9 mouse cellular contexts compared by ENCODE assay signal in genomic region chr16:91724247-91724646, GRCm38 (mm10). TPM values are rescaled to one million over a fixed set of nuclear protein-coding genes. Genes with fewer than 3 reads are reported as not detected.
DNase-seq lines count a peak whose midpoint lies in the region; ATAC-seq and TF ChIP-seq lines count a peak whose summit lies in the region.
"Had no signal": no experiment of that assay in that cellular context is flagged by ENCODE, and none has a peak within 500 bp of the region (broad histone marks: within the 10 kb centered on the region; RNA-seq: fewer than 3 reads in every experiment).

No protein-coding gene starts in this region.

- ATAC-seq in liver, embryonic 13.5 days (ENCODE audit: low read depth): no peak
- no peak for ATAC-seq in erythroid progenitor cell, adult 5-6 weeks (replicated peaks; ENCODE audit: low FRiP score, poor library complexity, severe bottlenecking)

- H3K4me1 ChIP-seq in ES-E14 (ENCODE audit: control insufficient read depth in 2 of 2, insufficient read depth in 2 of 2, low read length in 2 of 2, poor library complexity in 1 of 2): peaks cover 0 to 10% of the 10 kb centered on the region in 2 experiments; a peak in 1 of 4 replicates
- H3K4me1 ChIP-seq in bone marrow, adult 2 months (ENCODE audit: control insufficient read depth, insufficient read depth, low read length): peaks cover 2% of the 10 kb centered on the region
- H3K4me1 ChIP-seq in liver, embryonic 13.5 days (replicated peaks): peaks cover 31% of the 10 kb centered on the region

- H3K4me3 ChIP-seq in ES-E14 (ENCODE audit: insufficient read depth in 1 of 2, low read depth in 1 of 2, low read length in 2 of 2, poor library complexity in 1 of 2, severe bottlenecking in 1 of 2): no peak overlapping the region
- no peak overlapping the region for H3K4me3 ChIP-seq in bone marrow, adult 2 months (replicated peaks; ENCODE audit: control insufficient read depth, low read depth, low read length)
- H3K4me3 ChIP-seq in gastrocnemius, adult 2 months: no peak overlapping the region
- no peak overlapping the region for H3K4me3 ChIP-seq in liver, embryonic 13.5 days (replicated peaks)
- H3K4me3 ChIP-seq: midbrain, embryonic 12.5 days had no signal

- intact Hi-C loops in gastrocnemius, adult 2 months (cut with DNase I): loop anchor here (1.0 kb wide), 1 partner anchor 193 kb away; no protein-coding TSS in a partner anchor

- in situ Hi-C loops in ES-E14 (cut with MboI; ENCODE audit: low sequenced_read_pairs in 2 of 2, unreplicated experiment in 2 of 2): loop anchor here (25.0 kb wide), 1 partner anchor 188 kb away; no protein-coding TSS in a partner anchor

- TF ChIP-seq CTCF in bone marrow, adult 2 months (IDR thresholded peaks at IDR 0.05; ENCODE audit: control insufficient read depth, insufficient read depth, low read length): peak; percentile 83
- peak; percentile 96 for TF ChIP-seq CTCF in gastrocnemius, adult 2 months (IDR thresholded peaks at IDR 0.05)

- peaks cover 9% of the 10 kb centered on the region; the same call in 1 of the 2 replicates for H3K36me3 ChIP-seq in ES-E14 (ENCODE audit: control insufficient read depth, insufficient read depth, low read length, poor library complexity, severe bottlenecking)
- H3K36me3 ChIP-seq in liver, embryonic 13.5 days: peaks cover 13% of the 10 kb centered on the region

- peaks cover 1% of the 10 kb centered on the region for H3K27me3 ChIP-seq in liver, embryonic 13.5 days
- H3K27me3 ChIP-seq: midbrain, embryonic 12.5 days had no signal

- 41% methylated on average over 3 of the region's 3 CpGs for WGBS in bone marrow, adult 2 months
- WGBS in liver, embryonic 13.5 days (ENCODE audit: insufficient replicate concordance): 47% methylated on average over 3 of the region's 3 CpGs

- H3K9me3 ChIP-seq in ES-E14 (ENCODE audit: control insufficient read depth, insufficient read depth, low read depth, low read length): no peaks in the 10 kb centered on the region
- H3K9me3 ChIP-seq in liver, embryonic 13.5 days (replicated peaks): no peaks in the 10 kb centered on the region
- H3K9me3 ChIP-seq: midbrain, embryonic 12.5 days had no signal

- no peak for TF ChIP-seq POLR2A in bone marrow, adult 2 months (IDR thresholded peaks at IDR 0.05; ENCODE audit: borderline replicate concordance, control insufficient read depth, low read depth, low read length)

- H3K4me2 ChIP-seq in liver, embryonic 13.5 days: no peak overlapping the region
- H3K4me2 ChIP-seq: midbrain, embryonic 12.5 days had no signal

- peak; percentile 44 to 54 for DNase-seq in left cerebral cortex, adult 18-20 months (ENCODE audit: low spot score in 2 of 2)
- no peak for DNase-seq in left cerebral cortex, adult 11 months (ENCODE audit: low spot score)
- peak; percentile 51 for DNase-seq in ES-E14 (ENCODE audit: low read depth, low spot score)
- DNase-seq in gastrocnemius, adult 2 months: peak; percentile 76
- peak; percentile 44 for DNase-seq in liver, embryonic 13.5 days
- peak; percentile 50 to 80 for DNase-seq in spleen, postnatal 10 days (ENCODE audit: low spot score in 2 of 2)

- H3K27ac ChIP-seq in ES-E14 (ENCODE audit: insufficient read depth, low read depth, low read length, poor library complexity, severe bottlenecking): no peak overlapping the region
- H3K27ac ChIP-seq in bone marrow, adult 2 months (ENCODE audit: control insufficient read depth, insufficient read depth, low read depth, low read length, poor library complexity): no peak overlapping the region
- no peak overlapping the region for H3K27ac ChIP-seq in gastrocnemius, adult 2 months
- H3K27ac ChIP-seq in liver, embryonic 13.5 days: no peak overlapping the region
- H3K27ac ChIP-seq: midbrain, embryonic 12.5 days had no signal

- H3K9ac ChIP-seq in ES-E14 (ENCODE audit: insufficient read depth, low read depth, low read length, poor library complexity, severe bottlenecking): no peak overlapping the region
- no peak overlapping the region for H3K9ac ChIP-seq in liver, embryonic 13.5 days
- H3K9ac ChIP-seq: midbrain, embryonic 12.5 days had no signal

TF ChIP-seq in ES-E14, 5 proteins besides CTCF, POLR2A, EP300 and RAD21:
- TF ChIP-seq ZNF384 (IDR thresholded peaks at IDR 0.05; ENCODE audit: low read depth, low read length) (no peak), HCFC1 (IDR thresholded peaks at IDR 0.05; ENCODE audit: borderline replicate concordance, insufficient read depth, low read length) (no peak), MAFK (IDR thresholded peaks at IDR 0.05; ENCODE audit: insufficient read depth, low read depth, low read length) (no peak), ZC3H11A (IDR thresholded peaks at IDR 0.05; ENCODE audit: borderline replicate concordance, low read depth, low read length) (peak; percentile 45; the same call in 1 of the 2 replicates)

RNA-seq across cellular contexts. Expression of gene Cryzl1, which starts 4.5 kb away (rescaled TPM):
- 100 to 1,000 TPM; 106 to 110 TPM for total RNA-seq in left cerebral cortex, adult 18-20 months (2021)
- 19.0 and 29.7 TPM in 2 replicates for total RNA-seq in ES-E14 (2012; rRNA removed)
- 23.4 and 42.5 TPM in 2 replicates for polyA plus RNA-seq in bone marrow, adult 2 months (2011; ENCODE audit: insufficient read depth, insufficient read length, low replicate concordance, missing spikeins)
- total RNA-seq in gastrocnemius, adult 2 months (2021): 10 to 100 TPM; 17.7 to 18.1 TPM
- 39.6 and 40.0 TPM in 2 replicates for polyA plus RNA-seq in liver, embryonic 13.5 days (2015; fragmentation: Nextera tagmentation; extraction: Ambion mirVana)
- total RNA-seq in erythroid progenitor cell, adult 5-6 weeks (2015; ENCODE audit: low replicate concordance): 49.7 and 69.6 TPM in 2 replicates
- total RNA-seq in erythroid progenitor cell, adult 5-6 weeks (2017; ENCODE audit: low replicate concordance): 79.6 and 125 TPM in 2 replicates

RNA-seq across cellular contexts. Expression of gene Itsn1, which starts 4.8 kb away (rescaled TPM):
- total RNA-seq in left cerebral cortex, adult 18-20 months (2021): 100 to 1,000 TPM; 127 to 135 TPM
- 28.6 and 35.8 TPM in 2 replicates for total RNA-seq in ES-E14 (2012; rRNA removed)
- 91.6 and 158 TPM in 2 replicates for polyA plus RNA-seq in bone marrow, adult 2 months (2011; ENCODE audit: insufficient read depth, insufficient read length, low replicate concordance, missing spikeins)
- 10 to 100 TPM; 60.2 to 66.1 TPM for total RNA-seq in gastrocnemius, adult 2 months (2021)
- polyA plus RNA-seq in liver, embryonic 13.5 days (2015; fragmentation: Nextera tagmentation; extraction: Ambion mirVana): 48.3 and 58.2 TPM in 2 replicates
- 133 and 192 TPM in 2 replicates for total RNA-seq in erythroid progenitor cell, adult 5-6 weeks (2015; ENCODE audit: low replicate concordance)
- 435 and 485 TPM in 2 replicates for total RNA-seq in erythroid progenitor cell, adult 5-6 weeks (2017; ENCODE audit: low replicate concordance)

RNA-seq across cellular contexts. Expression of gene Donson, which starts 35.7 kb away (rescaled TPM):
- 10 to 100 TPM; 20.1 to 20.5 TPM for total RNA-seq in left cerebral cortex, adult 18-20 months (2021)
- total RNA-seq in ES-E14 (2012; rRNA removed): 35.6 and 38.8 TPM in 2 replicates
- polyA plus RNA-seq in bone marrow, adult 2 months (2011; ENCODE audit: insufficient read depth, insufficient read length, low replicate concordance, missing spikeins): 15.2 and 18.0 TPM in 2 replicates
- total RNA-seq in gastrocnemius, adult 2 months (2021): 1 to 10 TPM in 1 of 2 experiments, under 1 TPM in 1; 0.92 to 1.6 TPM
- 33.9 and 36.7 TPM in 2 replicates for polyA plus RNA-seq in liver, embryonic 13.5 days (2015; fragmentation: Nextera tagmentation; extraction: Ambion mirVana)
- 97.3 and 123 TPM in 2 replicates for total RNA-seq in erythroid progenitor cell, adult 5-6 weeks (2015; ENCODE audit: low replicate concordance)
- total RNA-seq in erythroid progenitor cell, adult 5-6 weeks (2017; ENCODE audit: low replicate concordance): 212 and 232 TPM in 2 replicates

Comparison
In these comparisons a context has a peak if more than half of its experiments do, and no peak if none do; other contexts are left out.
1. RNA of gene Donson, which starts 35.7 kb away (total RNA-seq): 97.3 to 232 TPM in erythroid progenitor cell, adult 5-6 weeks, 35.6 to 38.8 TPM in ES-E14 and 20.1 to 20.5 TPM in left cerebral cortex, adult 18-20 months; 0.92 to 1.6 TPM in gastrocnemius, adult 2 months; every median in the first group is over 4 times any median in the second.